Mouse (Mus musculus): Measurements from ENCODE around the gene Mindy4. TPM values are rescaled to one million over a fixed set of nuclear protein-coding genes. Genes with fewer than 3 reads are reported as not detected.

Mindy4 gene
- polyA plus RNA-seq (2015; fragmentation: Nextera tagmentation; extraction: Ambion mirVana): 10.7 and 10.9 TPM in 2 replicates

- no peaks in the 10 kb centered on the region for H3K9me3 ChIP-seq
- ATAC-seq (ENCODE audit: low FRiP score): peak; percentile 96
Observed at GRCm38 (mm10) chr6:55202913-55203910, at the start of gene Mindy4. Gene Mindy4 (plus strand): TSS chr6:55203383.

GRCm38 (mm10) chr6:55159256-55159655 lies 43.9 kb upstream of the Mindy4 start:
- Histone ChIP-seq H3K4me3 (no peak overlapping the region), H3K27ac (no peak overlapping the region), H3K27me3 (peaks cover 81% of the 10 kb centered on the region), H3K4me1 (replicated peaks) (no peaks in the 10 kb centered on the region), H3K9me3 (no peaks in the 10 kb centered on the region), H3K9ac (no peak overlapping the region), H3K4me2 (no peak overlapping the region), H3K36me3 (no peaks in the 10 kb centered on the region)
- no peak for ATAC-seq (ENCODE audit: low FRiP score)
- 67% methylated on average over 1 of the region's 1 CpGs for WGBS

More at GRCm38 (mm10) chr6:55202913-55203910, at the start of gene Mindy4:
- WGBS: 4% methylated on average over 32 of the region's 33 CpGs
- Histone ChIP-seq H3K36me3 (no peaks in the 10 kb centered on the region), H3K4me3 (peak within 1 kb of the TSS; percentile 52), H3K9ac (peak within 1 kb of the TSS; percentile 66), H3K27ac (peak within 1 kb of the TSS; percentile 90), H3K27me3 (no peaks in the 10 kb centered on the region), H3K4me2 (peak within 1 kb of the TSS; percentile 63), H3K4me1 (replicated peaks) (peaks cover 22% of the 10 kb centered on the region)

GRCm38 (mm10) chr6:55161311-55161761 lies 41.8 kb upstream of the Mindy4 start:
- Histone ChIP-seq H3K9ac (no peak overlapping the region), H3K27ac (no peak overlapping the region), H3K27me3 (peaks cover 92% of the 10 kb centered on the region), H3K4me3 (no peak overlapping the region), H3K36me3 (no peaks in the 10 kb centered on the region), H3K9me3 (no peaks in the 10 kb centered on the region), H3K4me1 (replicated peaks) (no peaks in the 10 kb centered on the region), H3K4me2 (no peak overlapping the region)
- 78% methylated on average over 5 of the region's 5 CpGs for WGBS
- no peak for ATAC-seq (ENCODE audit: low FRiP score)

- Histone ChIP-seq H3K4me2 (no peak overlapping the region), H3K36me3 (no peaks in the 10 kb centered on the region), H3K9ac (no peak overlapping the region), H3K4me1 (replicated peaks) (no peaks in the 10 kb centered on the region), H3K27ac (no peak overlapping the region), H3K9me3 (no peaks in the 10 kb centered on the region), H3K4me3 (no peak overlapping the region), H3K27me3 (peaks cover 92% of the 10 kb centered on the region)
- 39% methylated on average over 8 of the region's 8 CpGs for WGBS
- ATAC-seq (ENCODE audit: low FRiP score): no peak
Observed at GRCm38 (mm10) chr6:55163046-55163584, 40.1 kb upstream of the Mindy4 start.

- 55% methylated on average over 7 of the region's 7 CpGs for WGBS
- H3K27me3 ChIP-seq: peaks cover 92% of the 10 kb centered on the region
- ATAC-seq (ENCODE audit: low FRiP score): peak; percentile 55; the same call in 1 of the 2 replicates
Observed at GRCm38 (mm10) chr6:55166777-55167463, 36.3 kb upstream of the Mindy4 start.

GRCm38 (mm10) chr6:55169818-55170217 lies 33.4 kb upstream of the Mindy4 start:
- H3K27ac ChIP-seq: no peak overlapping the region
- no peak overlapping the region for H3K4me3 ChIP-seq
- peaks cover 98% of the 10 kb centered on the region for H3K27me3 ChIP-seq
- no peaks in the 10 kb centered on the region for H3K9me3 ChIP-seq
- no peaks in the 10 kb centered on the region for H3K4me1 ChIP-seq (replicated peaks)
- no peaks in the 10 kb centered on the region for H3K36me3 ChIP-seq
- no peak overlapping the region for H3K4me2 ChIP-seq
- 46% methylated on average over 5 of the region's 5 CpGs for WGBS
- no peak overlapping the region for H3K9ac ChIP-seq
- ATAC-seq (ENCODE audit: low FRiP score): no peak

More at GRCm38 (mm10) chr6:55166777-55167463, 36.3 kb upstream of the Mindy4 start:
- no peak overlapping the region for H3K4me3 ChIP-seq
- H3K36me3 ChIP-seq: no peaks in the 10 kb centered on the region
- H3K4me2 ChIP-seq: no peak overlapping the region
- no peak overlapping the region for H3K27ac ChIP-seq
- H3K9ac ChIP-seq: no peak overlapping the region
- no peaks in the 10 kb centered on the region for H3K4me1 ChIP-seq (replicated peaks)
- H3K9me3 ChIP-seq: no peaks in the 10 kb centered on the region

GRCm38 (mm10) chr6:55171638-55172037 lies 31.5 kb upstream of the Mindy4 start:
- Histone ChIP-seq H3K36me3 (no peaks in the 10 kb centered on the region), H3K9ac (no peak overlapping the region), H3K9me3 (no peaks in the 10 kb centered on the region), H3K4me1 (replicated peaks) (no peaks in the 10 kb centered on the region), H3K4me2 (no peak overlapping the region), H3K4me3 (no peak overlapping the region), H3K27me3 (peaks cover 96% of the 10 kb centered on the region), H3K27ac (no peak overlapping the region)
- 58% methylated on average over 4 of the region's 4 CpGs for WGBS
- no peak for ATAC-seq (ENCODE audit: low FRiP score)

GRCm38 (mm10) chr6:55173171-55173570 lies 30.0 kb upstream of the Mindy4 start:
- H3K9ac ChIP-seq: no peak overlapping the region
- H3K4me1 ChIP-seq (replicated peaks): 0 out of 2 replicates have a peak, but pooled peaks cover 4% of the 10 kb centered on the region
- H3K4me3 ChIP-seq: no peak overlapping the region
- no peak overlapping the region for H3K4me2 ChIP-seq
- H3K9me3 ChIP-seq: no peaks in the 10 kb centered on the region
- peaks cover 94% of the 10 kb centered on the region for H3K27me3 ChIP-seq
- ATAC-seq (ENCODE audit: low FRiP score): no peak
- WGBS: 49% methylated on average over 10 of the region's 10 CpGs
- no peaks in the 10 kb centered on the region for H3K36me3 ChIP-seq
- no peak overlapping the region for H3K27ac ChIP-seq

GRCm38 (mm10) chr6:55173941-55174349 lies 29.2 kb upstream of the Mindy4 start:
- no peak overlapping the region for H3K27ac ChIP-seq
- H3K9me3 ChIP-seq: no peaks in the 10 kb centered on the region
- H3K27me3 ChIP-seq: peaks cover 90% of the 10 kb centered on the region
- ATAC-seq (ENCODE audit: low FRiP score): no peak
- no peak overlapping the region for H3K9ac ChIP-seq
- H3K4me3 ChIP-seq: no peak overlapping the region
- WGBS: 8% methylated on average over 3 of the region's 3 CpGs
- H3K36me3 ChIP-seq: no peaks in the 10 kb centered on the region
- 0 out of 2 replicates have a peak, but pooled peaks cover 4% of the 10 kb centered on the region for H3K4me1 ChIP-seq (replicated peaks)
- no peak overlapping the region for H3K4me2 ChIP-seq

GRCm38 (mm10) chr6:55174741-55175181 lies 28.4 kb upstream of the Mindy4 start, which contains the start of gene Inmt:
Gene Inmt (minus strand): TSS chr6:55175043.
- WGBS: 82% methylated on average over 1 of the region's 1 CpGs
- Histone ChIP-seq H3K4me2 (no peak within 1 kb of the TSS), H3K27ac (no peak within 1 kb of the TSS), H3K4me1 (replicated peaks) (0 out of 2 replicates have a peak, but pooled peaks cover 4% of the 10 kb centered on the region), H3K36me3 (no peaks in the 10 kb centered on the region), H3K27me3 (peaks cover 82% of the 10 kb centered on the region), H3K4me3 (no peak within 1 kb of the TSS), H3K9ac (no peak within 1 kb of the TSS), H3K9me3 (no peaks in the 10 kb centered on the region)
- ATAC-seq (ENCODE audit: low FRiP score): no peak

GRCm38 (mm10) chr6:55175456-55175855 lies 27.7 kb upstream of the Mindy4 start:
- no peak overlapping the region for H3K4me2 ChIP-seq
- H3K9ac ChIP-seq: no peak overlapping the region
- WGBS: 46% methylated on average over 2 of the region's 2 CpGs
- H3K36me3 ChIP-seq: no peaks in the 10 kb centered on the region
- no peak for ATAC-seq (ENCODE audit: low FRiP score)
- H3K27ac ChIP-seq: no peak overlapping the region
- H3K4me3 ChIP-seq: no peak overlapping the region
- H3K4me1 ChIP-seq (replicated peaks): 0 out of 2 replicates have a peak, but pooled peaks cover 4% of the 10 kb centered on the region
- H3K9me3 ChIP-seq: no peaks in the 10 kb centered on the region
- peaks cover 82% of the 10 kb centered on the region for H3K27me3 ChIP-seq

GRCm38 (mm10) chr6:55175892-55176291 lies 27.3 kb upstream of the Mindy4 start:
- no peak for ATAC-seq (ENCODE audit: low FRiP score)
- Histone ChIP-seq H3K9me3 (no peaks in the 10 kb centered on the region), H3K4me1 (replicated peaks) (0 out of 2 replicates have a peak, but pooled peaks cover 4% of the 10 kb centered on the region), H3K4me2 (no peak overlapping the region), H3K9ac (no peak overlapping the region), H3K27ac (no peak overlapping the region), H3K4me3 (no peak overlapping the region), H3K36me3 (no peaks in the 10 kb centered on the region), H3K27me3 (peaks cover 80% of the 10 kb centered on the region)
- WGBS: 51% methylated on average over 5 of the region's 5 CpGs
